Mouse (Mus musculus): ENCODE results near the gene Edar. TPM values are rescaled to one million over a fixed set of nuclear protein-coding genes. Genes with fewer than 3 reads are reported as not detected.

Gene Edar
- total RNA-seq, 2 experiments from 2014 or later = 0.14 TPM; not detected in 1

- DNase-seq (ENCODE audit: low spot score) = no peak
Measured at GRCm38 (mm10) chr10:58651270-58652042, 24.0 kb downstream of the Edar start.

GRCm38 (mm10) chr10:58648787-58649186, 26.7 kb downstream of the Edar start:
- no peak for DNase-seq (ENCODE audit: low spot score)

GRCm38 (mm10) chr10:58644671-58645070, 30.8 kb downstream of the Edar start:
- no peak for DNase-seq (ENCODE audit: low spot score)

- no peak for DNase-seq (ENCODE audit: low spot score)
Measured at GRCm38 (mm10) chr10:58644194-58644593, 31.3 kb downstream of the Edar start.

- DNase-seq (ENCODE audit: low spot score) = peak; percentile 16
Measured at GRCm38 (mm10) chr10:58643001-58643400, 32.5 kb downstream of the Edar start.

GRCm38 (mm10) chr10:58641631-58642030, 33.8 kb downstream of the Edar start:
- DNase-seq (ENCODE audit: low spot score) = no peak

GRCm38 (mm10) chr10:58640446-58641400, 34.7 kb downstream of the Edar start:
- no peak for DNase-seq (ENCODE audit: low spot score)

GRCm38 (mm10) chr10:58639291-58639690, 36.2 kb downstream of the Edar start:
- DNase-seq (ENCODE audit: low spot score) = no peak

- no peak for DNase-seq (ENCODE audit: low spot score)
Measured at GRCm38 (mm10) chr10:58636431-58637080, 38.9 kb downstream of the Edar start.

GRCm38 (mm10) chr10:58633507-58633906, 41.9 kb downstream of the Edar start:
- no peak for DNase-seq (ENCODE audit: low spot score)

- no peak for DNase-seq (ENCODE audit: low spot score)
Measured at GRCm38 (mm10) chr10:58627569-58627968, 47.9 kb downstream of the Edar start.

- DNase-seq (ENCODE audit: low spot score) = no peak
Measured at GRCm38 (mm10) chr10:58624848-58625711, 50.4 kb downstream of the Edar start.

- DNase-seq (ENCODE audit: low spot score) = no peak
Measured at GRCm38 (mm10) chr10:58619266-58619665, 56.2 kb downstream of the Edar start.

GRCm38 (mm10) chr10:58618501-58619216, 56.8 kb downstream of the Edar start:
- DNase-seq (ENCODE audit: low spot score) = no peak

GRCm38 (mm10) chr10:58616565-58616964, 58.9 kb downstream of the Edar start:
- DNase-seq (ENCODE audit: low spot score) = no peak

- DNase-seq (ENCODE audit: low spot score) = no peak
Measured at GRCm38 (mm10) chr10:58614601-58615000, 60.9 kb downstream of the Edar start.

- DNase-seq (ENCODE audit: low spot score) = peak; percentile 64
Measured at GRCm38 (mm10) chr10:58610484-58611261, 64.8 kb downstream of the Edar start.

GRCm38 (mm10) chr10:58608858-58609257, 66.6 kb downstream of the Edar start:
- no peak for DNase-seq (ENCODE audit: low spot score)

GRCm38 (mm10) chr10:58606356-58606755, 69.1 kb downstream of the Edar start:
- DNase-seq (ENCODE audit: low spot score) = no peak

All from gastrocnemius, adult 18-20 months (tissue).